25 mouse cellular contexts compared by ENCODE assay signal in the genomic region with DNA sequence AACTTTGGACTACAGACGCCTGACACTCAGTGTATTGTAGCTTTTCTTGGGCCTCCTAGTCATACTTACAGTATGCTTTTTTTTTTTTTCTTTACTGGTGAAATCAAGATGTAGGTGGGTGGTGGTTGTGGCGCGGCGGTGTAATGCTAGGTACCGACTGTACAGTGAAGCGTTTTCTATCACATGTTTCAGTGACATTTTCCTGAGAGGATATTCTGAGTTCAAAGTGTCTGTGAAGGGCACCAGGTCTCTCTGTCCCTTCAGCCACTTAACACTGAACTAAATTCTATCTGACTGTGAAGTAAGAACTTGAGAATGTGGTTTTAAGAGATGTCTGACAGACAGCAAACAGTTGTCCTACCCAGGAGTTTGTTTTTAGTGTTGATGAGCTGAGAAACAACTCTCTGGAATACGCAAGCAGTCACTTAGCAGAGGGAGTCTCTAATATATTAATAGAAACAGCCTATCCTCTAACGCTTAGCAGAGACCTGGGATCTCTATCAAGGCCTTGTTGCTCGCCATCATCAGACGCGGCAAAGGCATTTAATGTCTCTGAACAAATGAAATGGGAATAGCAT.
DNase-seq lines count a peak whose midpoint lies in the region; ATAC-seq and TF ChIP-seq lines count a peak whose summit lies in the region.
"Had no signal": no experiment of that assay in that cellular context is flagged by ENCODE, and none has a peak within 500 bp of the region (broad histone marks: within the 10 kb centered on the region; RNA-seq: fewer than 3 reads in every experiment).

No protein-coding gene starts in this region.

- no peak for TF ChIP-seq CTCF in gastrocnemius, adult 2 months (IDR thresholded peaks at IDR 0.05)
- no peak for TF ChIP-seq CTCF in heart, adult 2 months (IDR thresholded peaks at IDR 0.05)
- no peak for TF ChIP-seq CTCF in heart, postnatal 0 days (IDR thresholded peaks at IDR 0.05; ENCODE audit: low read depth)
- no peak for TF ChIP-seq CTCF in midbrain, postnatal 0 days (IDR thresholded peaks at IDR 0.05)

- DNase-seq in gastrocnemius, adult 2 months, result no peak
- no peak for DNase-seq in gastrocnemius, postnatal 4 days (ENCODE audit: low spot score in 2 of 2)
- DNase-seq in heart, adult 2 months, result no peak
- no peak for DNase-seq in heart, postnatal 0 days (ENCODE audit: low spot score)
- no peak for DNase-seq in heart, postnatal 14 days
- no peak for DNase-seq in midbrain, postnatal 0 days (ENCODE audit: low spot score)
- DNase-seq: adrenal gland, postnatal 10 days; B cell, adult 2 months; cerebellum, adult 11 months; cerebellum, adult 8-10 months; cerebellum, postnatal 14 days; embryo, embryonic 11 days; gastrocnemius, postnatal 36 days; heart, postnatal 4 days; kidney, adult 8-10 months had no signal

- intact Hi-C loops in gastrocnemius, adult 2 months (cut with DNase I), result loop anchor here (10.0 kb wide), 1 partner anchor 280 kb away; no protein-coding TSS in a partner anchor
- intact Hi-C loops in heart, adult 2 months (cut with DNase I), result no loop called here
- intact Hi-C loops in heart, postnatal 14 days (cut with DNase I), result loop anchor here (5.0 kb wide), 1 partner anchor 62 kb away; no protein-coding TSS in a partner anchor

- no peaks in the 10 kb centered on the region for H3K79me2 ChIP-seq in heart, adult 2 months (replicated peaks; ENCODE audit: control insufficient read depth, insufficient read depth, low read length)

- peaks cover 34% of the 10 kb centered on the region for H3K4me1 ChIP-seq in heart, embryonic 13.5 days
- no peaks in the 10 kb centered on the region for H3K4me1 ChIP-seq in heart, adult 2 months (ENCODE audit: control insufficient read depth, insufficient read depth, low read length)
- H3K4me1 ChIP-seq in heart, postnatal 0 days (ENCODE audit: control insufficient read depth, insufficient read depth), result no peaks in the 10 kb centered on the region
- H3K4me1 ChIP-seq in midbrain, postnatal 0 days (ENCODE audit: insufficient read depth, low read length), result no peaks in the 10 kb centered on the region
- H3K4me1 ChIP-seq: forebrain, embryonic 10.5 days; hindbrain, embryonic 12.5 days had no signal

- H3K9ac ChIP-seq in heart, embryonic 13.5 days, result no peak overlapping the region
- no peak overlapping the region for H3K9ac ChIP-seq in heart, adult 2 months (ENCODE audit: low read depth, low read length)
- H3K9ac ChIP-seq in heart, postnatal 0 days (replicated peaks; ENCODE audit: low read depth, low read length), result no peak overlapping the region
- no peak overlapping the region for H3K9ac ChIP-seq in midbrain, postnatal 0 days (replicated peaks; ENCODE audit: low read length, poor library complexity, severe bottlenecking)
- H3K9ac ChIP-seq: embryonic facial prominence, embryonic 15.5 days; hindbrain, embryonic 12.5 days had no signal

- H3K27ac ChIP-seq in gastrocnemius, adult 2 months, result peak overlapping the region; percentile 75
- peak overlapping the region; percentile 84 for H3K27ac ChIP-seq in heart, embryonic 13.5 days (replicated peaks)
- no peak overlapping the region for H3K27ac ChIP-seq in heart, adult 2 months
- peak overlapping the region; percentile 72 for H3K27ac ChIP-seq in heart, postnatal 0 days (ENCODE audit: low read depth)
- H3K27ac ChIP-seq in midbrain, postnatal 0 days (ENCODE audit: low read depth, low read length), result no peak overlapping the region
- H3K27ac ChIP-seq: embryonic facial prominence, embryonic 15.5 days; forebrain, embryonic 10.5 days; hindbrain, embryonic 12.5 days had no signal

- 0 out of 2 replicates have a peak overlapping the region, but pooled peaks have one; percentile 17 for H3K4me3 ChIP-seq in gastrocnemius, adult 2 months
- no peak overlapping the region for H3K4me3 ChIP-seq in heart, embryonic 13.5 days
- no peak overlapping the region for H3K4me3 ChIP-seq in heart, adult 2 months
- H3K4me3 ChIP-seq in heart, postnatal 0 days (ENCODE audit: low read depth, low read length), result no peak overlapping the region
- H3K4me3 ChIP-seq in midbrain, postnatal 0 days (ENCODE audit: low read depth, low read length), result no peak overlapping the region
- H3K4me3 ChIP-seq: embryonic facial prominence, embryonic 15.5 days; erythroblast, embryonic 14.5 days; forebrain, embryonic 10.5 days; hindbrain, embryonic 12.5 days had no signal

- 54% methylated on average over 11 of the region's 11 CpGs for WGBS in heart, embryonic 13.5 days
- WGBS in heart, adult 2 months, result 65% methylated on average over 11 of the region's 11 CpGs
- WGBS in heart, postnatal 0 days, result 50% methylated on average over 11 of the region's 11 CpGs
- WGBS in midbrain, postnatal 0 days, result 94% methylated on average over 11 of the region's 11 CpGs

- no peaks in the 10 kb centered on the region for H3K36me3 ChIP-seq in heart, embryonic 13.5 days
- H3K36me3 ChIP-seq in heart, adult 2 months (ENCODE audit: control insufficient read depth, insufficient read depth, low read length), result no peaks in the 10 kb centered on the region
- H3K36me3 ChIP-seq in heart, postnatal 0 days (replicated peaks; ENCODE audit: control insufficient read depth, insufficient read depth, low read length), result no peaks in the 10 kb centered on the region
- H3K36me3 ChIP-seq in midbrain, postnatal 0 days (ENCODE audit: insufficient read depth, low read length), result no peaks in the 10 kb centered on the region
- H3K36me3 ChIP-seq: embryonic facial prominence, embryonic 15.5 days; forebrain, embryonic 10.5 days; hindbrain, embryonic 12.5 days had no signal

- no peak for TF ChIP-seq POLR2A in heart, adult 2 months (IDR thresholded peaks at IDR 0.05; ENCODE audit: insufficient read depth, low read depth, low read length)

- no peak for ATAC-seq in heart, embryonic 13.5 days (ENCODE audit: extremely low read depth, insufficient number of reproducible peaks, low FRiP score, low TSS enrichment)
- ATAC-seq in heart, postnatal 0 days (ENCODE audit: insufficient read depth, low read depth), result peak; percentile 57
- no peak for ATAC-seq in midbrain, postnatal 0 days (ENCODE audit: low FRiP score)
- ATAC-seq: CD4-positive, CD25-positive, alpha-beta regulatory T cell, adult 4 months; forebrain, embryonic 14.5 days; hindbrain, embryonic 16.5 days; inflammation-experienced regulatory T-cells, adult 6 months; intestine, postnatal 0 days had no signal

- H3K4me2 ChIP-seq in heart, embryonic 13.5 days, result peak overlapping the region; percentile 10; the same call in 1 of the 2 replicates
- 0 out of 2 replicates have a peak overlapping the region, but pooled peaks have one; percentile 2 for H3K4me2 ChIP-seq in heart, postnatal 0 days (ENCODE audit: low read depth, low read length)
- no peak overlapping the region for H3K4me2 ChIP-seq in midbrain, postnatal 0 days (ENCODE audit: low read depth, low read length, poor library complexity, severe bottlenecking)
- H3K4me2 ChIP-seq: embryonic facial prominence, embryonic 15.5 days; hindbrain, embryonic 12.5 days had no signal

- H3K27me3 ChIP-seq in heart, embryonic 13.5 days (replicated peaks), result no peaks in the 10 kb centered on the region
- H3K27me3 ChIP-seq in heart, adult 2 months (ENCODE audit: control insufficient read depth, insufficient read depth, low read length), result no peaks in the 10 kb centered on the region
- no peaks in the 10 kb centered on the region for H3K27me3 ChIP-seq in heart, postnatal 0 days (ENCODE audit: control insufficient read depth, insufficient read depth, low read length)
- H3K27me3 ChIP-seq in midbrain, postnatal 0 days (ENCODE audit: insufficient read depth, low read length), result no peaks in the 10 kb centered on the region
- H3K27me3 ChIP-seq: embryonic facial prominence, embryonic 15.5 days; hindbrain, embryonic 12.5 days had no signal

- no peak for TF ChIP-seq EP300 in heart, adult 2 months (IDR thresholded peaks at IDR 0.05; ENCODE audit: insufficient read depth, low read depth, low read length)
- TF ChIP-seq EP300 in heart, postnatal 0 days (IDR thresholded peaks at IDR 0.05; ENCODE audit: low read depth), result no peak

- H3K9me3 ChIP-seq in heart, embryonic 13.5 days, result no peaks in the 10 kb centered on the region
- H3K9me3 ChIP-seq in heart, postnatal 0 days (replicated peaks; ENCODE audit: control insufficient read depth, low read length), result no peaks in the 10 kb centered on the region
- no peaks in the 10 kb centered on the region for H3K9me3 ChIP-seq in midbrain, postnatal 0 days (ENCODE audit: low read length)
- H3K9me3 ChIP-seq: embryonic facial prominence, embryonic 15.5 days; forebrain, embryonic 10.5 days; hindbrain, embryonic 12.5 days had no signal

Comparison
In these comparisons a context has a peak if more than half of its experiments do, and no peak if none do; other contexts are left out.
1. H3K27ac ChIP-seq: peak in gastrocnemius, adult 2 months (single experiment), heart, embryonic 13.5 days (single experiment) and heart, postnatal 0 days (single experiment); none in heart, adult 2 months (single experiment) and midbrain, postnatal 0 days (single experiment).